Mouse (Mus musculus): Measurements from ENCODE around the gene Pla2g10.
"Not testable (repeated sequence)": the region's sequence is repeated elsewhere in the genome, so short reads cannot be mapped to it uniquely, and the experiment has no call there.

Gene Pla2g10

GRCm38 (mm10) chr16:13730285-13731255 lies at the start of gene Pla2g10:
Gene Pla2g10, minus strand, starts transcription at chr16:13730983.
- DNase-seq (ENCODE audit: low spot score): no peak

- not testable (repeated sequence) for DNase-seq (ENCODE audit: low spot score)
These were observed 43.9 kb upstream of the Pla2g10 start for GRCm38 (mm10) chr16:13774651-13775050.

- not testable (repeated sequence) for DNase-seq (ENCODE audit: low spot score)
These were observed 43.2 kb upstream of the Pla2g10 start for GRCm38 (mm10) chr16:13774011-13774410.

GRCm38 (mm10) chr16:13772051-13772450 lies 41.3 kb upstream of the Pla2g10 start:
- DNase-seq (ENCODE audit: low spot score): not testable (repeated sequence)

- not testable (repeated sequence) for DNase-seq (ENCODE audit: low spot score)
These were observed 40.8 kb upstream of the Pla2g10 start for GRCm38 (mm10) chr16:13771603-13772002.

GRCm38 (mm10) chr16:13766367-13766766 lies 35.6 kb upstream of the Pla2g10 start:
- DNase-seq (ENCODE audit: low spot score): no peak

- DNase-seq (ENCODE audit: low spot score): no peak
These were observed 33.7 kb upstream of the Pla2g10 start for GRCm38 (mm10) chr16:13764519-13764918.

GRCm38 (mm10) chr16:13762807-13763206 lies 32.0 kb upstream of the Pla2g10 start:
- not testable (repeated sequence) for DNase-seq (ENCODE audit: low spot score)

GRCm38 (mm10) chr16:13757823-13758222 lies 27.0 kb upstream of the Pla2g10 start:
- no peak for DNase-seq (ENCODE audit: low spot score)

GRCm38 (mm10) chr16:13754400-13755190 lies 23.8 kb upstream of the Pla2g10 start:
- peak; percentile 77 for DNase-seq (ENCODE audit: low spot score)

- no peak for DNase-seq (ENCODE audit: low spot score)
These were observed 23.2 kb upstream of the Pla2g10 start for GRCm38 (mm10) chr16:13753986-13754385.

GRCm38 (mm10) chr16:13750626-13751025 lies 19.8 kb upstream of the Pla2g10 start:
- no peak for DNase-seq (ENCODE audit: low spot score)

- no peak for DNase-seq (ENCODE audit: low spot score)
These were observed 19.2 kb upstream of the Pla2g10 start for GRCm38 (mm10) chr16:13749981-13750380.

GRCm38 (mm10) chr16:13749306-13749705 lies 18.5 kb upstream of the Pla2g10 start:
- DNase-seq (ENCODE audit: low spot score): no peak

GRCm38 (mm10) chr16:13748813-13749212 lies 18.0 kb upstream of the Pla2g10 start:
- not testable (repeated sequence) for DNase-seq (ENCODE audit: low spot score)

GRCm38 (mm10) chr16:13748124-13748523 lies 17.3 kb upstream of the Pla2g10 start:
- DNase-seq (ENCODE audit: low spot score): no peak

- DNase-seq (ENCODE audit: low spot score): no peak
These were observed 16.9 kb upstream of the Pla2g10 start for GRCm38 (mm10) chr16:13747708-13748107.

- DNase-seq (ENCODE audit: low spot score): no peak
These were observed 10.1 kb upstream of the Pla2g10 start for GRCm38 (mm10) chr16:13740844-13741243.

- not testable (repeated sequence) for DNase-seq (ENCODE audit: low spot score)
These were observed 8.3 kb upstream of the Pla2g10 start for GRCm38 (mm10) chr16:13739044-13739443.

- DNase-seq (ENCODE audit: low spot score): no peak
These were observed 5.2 kb upstream of the Pla2g10 start for GRCm38 (mm10) chr16:13735977-13736376.

GRCm38 (mm10) chr16:13733518-13734137 lies 2.8 kb upstream of the Pla2g10 start:
- DNase-seq (ENCODE audit: low spot score): peak; percentile 32

- DNase-seq (ENCODE audit: low spot score): no peak
These were observed 2.0 kb upstream of the Pla2g10 start for GRCm38 (mm10) chr16:13732786-13733185.

Data from layer of hippocampus, adult 9-10 months (tissue).